Mouse (Mus musculus) heart, adult 11 months (tissue): Measurements from ENCODE around the gene Kctd6.

ENCODE experiments used
- DNase-seq: peaks from one replicate; pipeline ENCODE4 v3.0.0; 2022

Gene Kctd6

GRCm38 (mm10) chr14:8250141-8250871 is 36.4 kb downstream of the Kctd6 start:
- peak; percentile 77 for DNase-seq

- DNase-seq = peak; percentile 68
Measured at GRCm38 (mm10) chr14:8251330-8251885, 37.5 kb downstream of the Kctd6 start.

- DNase-seq = peak; percentile 93
Measured at GRCm38 (mm10) chr14:8255076-8255729, 41.3 kb downstream of the Kctd6 start.

DNA sequence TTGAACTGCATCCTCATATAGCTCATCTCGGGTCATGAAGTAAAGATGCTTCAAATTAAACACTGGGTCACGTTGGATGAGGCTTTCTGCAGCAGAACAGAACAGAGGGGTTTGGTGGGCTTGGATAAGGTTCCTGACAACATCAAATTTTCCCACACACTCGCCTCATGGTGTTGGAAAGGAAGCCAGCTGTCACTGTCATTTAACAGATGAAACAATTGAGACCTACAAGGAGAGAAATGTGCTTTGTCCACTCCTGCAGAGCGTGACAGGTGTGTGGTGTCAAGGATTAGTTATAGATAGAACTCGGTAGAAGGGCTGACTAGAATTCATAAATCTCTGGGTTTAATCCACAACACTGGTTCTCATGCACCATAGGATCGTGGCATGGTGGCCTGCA is 42.1 kb downstream of the Kctd6 start:
- peak; percentile 56 for DNase-seq

GRCm38 (mm10) chr14:8256881-8257280 is 42.9 kb downstream of the Kctd6 start:
- DNase-seq = peak; percentile 69

GRCm38 (mm10) chr14:8257521-8258334 is 43.8 kb downstream of the Kctd6 start:
- no peak for DNase-seq

- DNase-seq = peak; percentile 86
Measured at GRCm38 (mm10) chr14:8258335-8258627, 44.3 kb downstream of the Kctd6 start.

- peak; percentile 89 for DNase-seq
Measured at GRCm38 (mm10) chr14:8258752-8259151, 44.8 kb downstream of the Kctd6 start.

DNA sequence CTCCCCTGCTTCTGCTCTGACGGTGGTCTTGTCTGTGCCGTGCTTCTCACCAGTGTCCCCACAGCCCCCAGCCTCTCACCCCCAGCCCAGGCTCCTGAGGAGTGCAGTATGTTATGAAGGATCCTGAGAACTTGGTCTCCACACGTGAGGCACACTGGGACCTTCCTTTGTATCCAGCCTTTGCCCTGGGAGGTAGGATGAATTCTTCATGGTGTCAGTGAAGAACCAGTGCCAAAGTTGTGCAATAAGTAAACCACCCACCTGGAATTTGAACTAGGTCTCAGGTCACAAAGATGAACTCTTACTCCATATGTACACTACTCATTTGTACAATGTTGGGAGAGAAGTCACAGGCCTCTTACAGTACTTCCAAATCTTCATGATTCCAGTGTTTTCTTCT is 45.2 kb downstream of the Kctd6 start, which contains the start of gene Acox2:
TSS of gene Acox2 (minus strand) at position 188 of the 400 bp plus-strand sequence.
- DNase-seq = no peak

- peak; percentile 53 for DNase-seq
Measured at GRCm38 (mm10) chr14:8260214-8260613, 46.3 kb downstream of the Kctd6 start.

GRCm38 (mm10) chr14:8262242-8262641 is 48.3 kb downstream of the Kctd6 start:
- DNase-seq = peak; percentile 27

DNA sequence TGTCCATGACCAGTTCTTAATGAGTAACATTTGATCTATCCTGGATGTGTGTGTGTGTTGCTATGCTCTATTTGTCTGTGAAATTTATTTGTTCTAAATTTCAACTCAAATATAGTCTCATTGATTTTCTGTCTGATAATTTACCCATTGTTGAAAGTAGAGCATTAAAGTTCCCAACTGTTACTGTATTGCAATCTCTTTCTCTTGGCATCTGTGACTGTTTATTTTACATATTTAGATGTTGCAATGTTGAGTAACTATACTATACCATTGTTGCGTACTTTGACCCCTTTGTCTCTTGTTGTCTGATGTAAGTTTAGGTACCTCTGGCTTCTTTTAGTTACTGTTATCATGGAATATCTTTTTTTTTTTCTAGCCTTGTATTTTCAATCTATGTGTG is 50.4 kb downstream of the Kctd6 start:
- DNase-seq = no peak

DNA sequence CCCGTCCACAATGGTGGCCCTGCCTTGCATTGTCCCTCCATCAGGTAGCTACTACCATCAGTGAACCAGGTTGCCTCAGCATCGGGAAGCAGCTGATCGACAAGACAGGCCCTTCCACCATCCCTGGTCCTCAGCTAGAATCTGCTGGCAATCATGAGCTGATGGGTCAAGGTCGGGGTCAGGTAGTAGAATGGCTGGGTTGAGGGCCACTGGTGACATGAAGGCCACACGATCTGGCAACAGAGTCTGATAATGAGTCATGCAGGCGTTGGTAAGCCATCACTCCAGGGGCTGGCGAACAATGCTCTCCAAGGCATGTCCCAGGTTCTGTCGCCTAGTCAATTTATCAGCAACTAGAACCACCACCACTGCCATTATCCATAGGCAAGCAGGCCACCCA is 57.3 kb downstream of the Kctd6 start:
- DNase-seq = peak; percentile 37
